Comparison of ENCODE assay signal across 8 mouse cellular contexts in the genomic region with DNA sequence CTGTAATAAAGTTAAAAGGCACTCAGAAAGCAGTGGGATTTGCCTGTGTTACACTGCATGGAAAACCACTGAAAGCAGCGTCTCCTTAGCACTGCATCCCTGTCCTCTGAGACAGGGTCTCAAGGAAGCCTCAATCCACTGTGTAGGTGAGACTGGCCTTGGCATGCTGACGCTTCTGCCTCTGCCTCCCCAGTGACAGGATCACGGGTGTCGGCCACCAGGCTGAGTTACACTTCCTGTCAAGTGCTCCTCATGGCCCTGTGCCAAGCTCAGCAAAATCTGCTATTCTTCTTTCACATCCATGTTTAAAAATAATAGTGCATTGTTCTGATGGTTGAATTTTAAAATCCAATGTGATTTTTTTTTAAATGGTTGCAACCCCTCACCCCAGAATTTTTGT. TPM values are rescaled to one million over a fixed set of nuclear protein-coding genes. Genes with fewer than 3 reads are reported as not detected.
DNase-seq lines count a peak whose midpoint lies in the region; ATAC-seq and TF ChIP-seq lines count a peak whose summit lies in the region.

No protein-coding gene starts in this region.

- H3K9ac ChIP-seq in heart, postnatal 0 days (replicated peaks; ENCODE audit: low read depth, low read length), result no peak overlapping the region
- no peak overlapping the region for H3K9ac ChIP-seq in midbrain, embryonic 16.5 days (ENCODE audit: low read depth, low read length)
- H3K9ac ChIP-seq in intestine, embryonic 16.5 days (ENCODE audit: low read depth, low read length), result no peak overlapping the region

- ATAC-seq in heart, postnatal 0 days (ENCODE audit: insufficient read depth, low read depth), result peak; percentile 42; the same call in 1 of the 2 replicates
- ATAC-seq in midbrain, embryonic 16.5 days, result no peak
- no peak for ATAC-seq in intestine, embryonic 16.5 days

- peaks cover 5% of the 10 kb centered on the region for H3K4me1 ChIP-seq in brown adipose tissue, adult 24 weeks (ENCODE audit: control insufficient read depth, insufficient read depth, insufficient read length, low read length)
- peaks cover 9% of the 10 kb centered on the region; the same call in 1 of the 2 replicates for H3K4me1 ChIP-seq in heart, postnatal 0 days (ENCODE audit: control insufficient read depth, insufficient read depth)
- 0 out of 2 replicates have a peak, but pooled peaks cover 4% of the 10 kb centered on the region for H3K4me1 ChIP-seq in midbrain, embryonic 16.5 days (ENCODE audit: control insufficient read depth, insufficient read depth, low read length)
- peaks cover 6% of the 10 kb centered on the region; the same call in 1 of the 2 replicates for H3K4me1 ChIP-seq in intestine, embryonic 16.5 days (ENCODE audit: control insufficient read depth, insufficient read depth, low read length)

- WGBS in heart, postnatal 0 days, result 28% methylated on average over 4 of the region's 4 CpGs
- WGBS in midbrain, embryonic 16.5 days, result 62% methylated on average over 4 of the region's 4 CpGs
- WGBS in intestine, embryonic 16.5 days, result 53% methylated on average over 4 of the region's 4 CpGs

- peak overlapping the region; percentile 75 for H3K27ac ChIP-seq in brown adipose tissue, adult 24 weeks (replicated peaks; ENCODE audit: low read depth, low read length)
- peak overlapping the region; percentile 52; the same call in 1 of the 2 replicates for H3K27ac ChIP-seq in heart, postnatal 0 days (ENCODE audit: low read depth)
- H3K27ac ChIP-seq in midbrain, embryonic 16.5 days (ENCODE audit: low read length), result no peak overlapping the region
- no peak overlapping the region for H3K27ac ChIP-seq in intestine, embryonic 16.5 days (ENCODE audit: low read length)

- H3K36me3 ChIP-seq in heart, postnatal 0 days (replicated peaks; ENCODE audit: control insufficient read depth, insufficient read depth, low read length), result peaks cover 71% of the 10 kb centered on the region
- peaks cover 11% of the 10 kb centered on the region; the same call in 1 of the 2 replicates for H3K36me3 ChIP-seq in midbrain, embryonic 16.5 days (ENCODE audit: control insufficient read depth, insufficient read depth, low read length)
- peaks cover 12% of the 10 kb centered on the region for H3K36me3 ChIP-seq in intestine, embryonic 16.5 days (ENCODE audit: control insufficient read depth, insufficient read depth, low read length)

- TF ChIP-seq EP300 in heart, postnatal 0 days (IDR thresholded peaks at IDR 0.05; ENCODE audit: low read depth), result no peak

- no peak overlapping the region for H3K4me3 ChIP-seq in brown adipose tissue, adult 24 weeks (ENCODE audit: insufficient read depth, low read depth, low read length)
- H3K4me3 ChIP-seq in heart, postnatal 0 days (ENCODE audit: low read depth, low read length), result no peak overlapping the region
- H3K4me3 ChIP-seq in midbrain, embryonic 16.5 days (ENCODE audit: low read depth, low read length), result no peak overlapping the region
- H3K4me3 ChIP-seq in intestine, embryonic 16.5 days (ENCODE audit: low read length), result no peak overlapping the region

- H3K4me2 ChIP-seq in heart, postnatal 0 days (ENCODE audit: low read depth, low read length), result no peak overlapping the region
- H3K4me2 ChIP-seq in midbrain, embryonic 16.5 days (ENCODE audit: low read length), result no peak overlapping the region
- no peak overlapping the region for H3K4me2 ChIP-seq in intestine, embryonic 16.5 days (ENCODE audit: low read depth, low read length)

- peak; percentile 61 for DNase-seq in layer of hippocampus, adult 11-12 months (ENCODE audit: low spot score)
- DNase-seq in layer of hippocampus, postnatal 36 days, result no peak
- peak; percentile 51 for DNase-seq in CD4-positive, CD25-positive, alpha-beta regulatory T cell, adult 2 months (ENCODE audit: low read depth, low spot score)
- DNase-seq in heart, postnatal 0 days (ENCODE audit: low spot score), result no peak
- DNase-seq in lung, postnatal 10 days, result peak; percentile 82

- no peak for TF ChIP-seq CTCF in heart, postnatal 0 days (IDR thresholded peaks at IDR 0.05; ENCODE audit: low read depth)

- no peaks in the 10 kb centered on the region for H3K27me3 ChIP-seq in heart, postnatal 0 days (ENCODE audit: control insufficient read depth, insufficient read depth, low read length)
- no peaks in the 10 kb centered on the region for H3K27me3 ChIP-seq in midbrain, embryonic 16.5 days (ENCODE audit: control insufficient read depth, insufficient read depth, low read depth, low read length)
- no peaks in the 10 kb centered on the region for H3K27me3 ChIP-seq in intestine, embryonic 16.5 days (replicated peaks; ENCODE audit: control insufficient read depth, insufficient read depth, low read length)

- no peaks in the 10 kb centered on the region for H3K9me3 ChIP-seq in heart, postnatal 0 days (replicated peaks; ENCODE audit: control insufficient read depth, low read length)
- H3K9me3 ChIP-seq in midbrain, embryonic 16.5 days (replicated peaks; ENCODE audit: control insufficient read depth, low read length, poor library complexity, severe bottlenecking), result no peaks in the 10 kb centered on the region
- no peaks in the 10 kb centered on the region for H3K9me3 ChIP-seq in intestine, embryonic 16.5 days (ENCODE audit: control insufficient read depth, low read length)

RNA-seq across cellular contexts. Expression of gene Cep95, which starts 31.9 kb away (rescaled TPM):
- 10 to 100 TPM; 10.4 to 14.9 TPM for total RNA-seq in layer of hippocampus, postnatal 36 days (2021)
- 3.4 and 13.9 TPM in 2 replicates for polyA plus RNA-seq in brown adipose tissue, adult 24 weeks (2012; ENCODE audit: insufficient read depth, insufficient read length, missing spikeins)
- 3.6 and 4.8 TPM in 2 replicates for total RNA-seq in heart, postnatal 0 days (2014; rRNA removed; ENCODE audit: low replicate concordance)
- polyA plus RNA-seq in heart, postnatal 0 days (2015; fragmentation: Nextera tagmentation; extraction: Ambion mirVana), result 8.2 and 9.2 TPM in 2 replicates
- 16.2 and 17.8 TPM in 2 replicates for polyA plus RNA-seq in midbrain, embryonic 16.5 days (2015; fragmentation: Nextera tagmentation; extraction: Ambion mirVana)
- polyA plus RNA-seq in intestine, embryonic 16.5 days (2015; fragmentation: Nextera tagmentation; extraction: Ambion mirVana), result 15.4 and 16.3 TPM in 2 replicates

RNA-seq across cellular contexts. Expression of gene Ddx5, which starts 32.0 kb away (rescaled TPM):
- 100 to 1,000 TPM; 814 to 831 TPM for total RNA-seq in layer of hippocampus, postnatal 36 days (2021)
- 337 and 404 TPM in 2 replicates for polyA plus RNA-seq in brown adipose tissue, adult 24 weeks (2012; ENCODE audit: insufficient read depth, insufficient read length, missing spikeins)
- 267 and 282 TPM in 2 replicates for total RNA-seq in heart, postnatal 0 days (2014; rRNA removed; ENCODE audit: low replicate concordance)
- 165 and 173 TPM in 2 replicates for polyA plus RNA-seq in heart, postnatal 0 days (2015; fragmentation: Nextera tagmentation; extraction: Ambion mirVana)
- polyA plus RNA-seq in midbrain, embryonic 16.5 days (2015; fragmentation: Nextera tagmentation; extraction: Ambion mirVana), result 365 and 425 TPM in 2 replicates
- 227 and 230 TPM in 2 replicates for polyA plus RNA-seq in intestine, embryonic 16.5 days (2015; fragmentation: Nextera tagmentation; extraction: Ambion mirVana)

RNA-seq across cellular contexts. Expression of gene Polg2, which starts 41.6 kb away (rescaled TPM):
- total RNA-seq in layer of hippocampus, postnatal 36 days (2021), result 1 to 10 TPM; 4.8 to 5.1 TPM
- polyA plus RNA-seq in brown adipose tissue, adult 24 weeks (2012; ENCODE audit: insufficient read depth, insufficient read length, missing spikeins), result 4.6 and 5.1 TPM in 2 replicates
- 1.1 and 6.3 TPM in 2 replicates for total RNA-seq in heart, postnatal 0 days (2014; rRNA removed; ENCODE audit: low replicate concordance)
- polyA plus RNA-seq in heart, postnatal 0 days (2015; fragmentation: Nextera tagmentation; extraction: Ambion mirVana), result 6.5 and 7.2 TPM in 2 replicates
- 9.4 and 9.6 TPM in 2 replicates for polyA plus RNA-seq in midbrain, embryonic 16.5 days (2015; fragmentation: Nextera tagmentation; extraction: Ambion mirVana)
- polyA plus RNA-seq in intestine, embryonic 16.5 days (2015; fragmentation: Nextera tagmentation; extraction: Ambion mirVana), result 12.6 and 13.7 TPM in 2 replicates

Comparison
In these comparisons a context has a peak if more than half of its experiments do, and no peak if none do; other contexts are left out.
1. DNase-seq: peak in layer of hippocampus, adult 11-12 months (single experiment), CD4-positive, CD25-positive, alpha-beta regulatory T cell, adult 2 months (single experiment) and lung, postnatal 10 days (single experiment); none in layer of hippocampus, postnatal 36 days (0 of 2) and heart, postnatal 0 days (single experiment).
2. H3K27ac ChIP-seq: peak in brown adipose tissue, adult 24 weeks (single experiment) and heart, postnatal 0 days (single experiment); none in midbrain, embryonic 16.5 days (single experiment) and intestine, embryonic 16.5 days (single experiment).